Mouse (Mus musculus): ENCODE results near the gene Olfr467.
A peak's percentile ranks its signal among the peaks of the same experiment; 100 is the strongest.
"Not testable (repeated sequence)": the region's sequence is repeated elsewhere in the genome, so short reads cannot be mapped to it uniquely, and the experiment has no call there.

The Olfr467 gene

GRCm38 (mm10) chr7:107811963-107812362 is at the start of gene Olfr467:
Gene Olfr467, plus strand, starts transcription at chr7:107812263.
- no peaks in the 10 kb centered on the region for H3K36me3 ChIP-seq (ENCODE audit: insufficient read depth, low read length)
- H3K4me1 ChIP-seq (replicated peaks; ENCODE audit: low read depth, low read length) = no peaks in the 10 kb centered on the region
- no peaks in the 10 kb centered on the region for H3K9me3 ChIP-seq (ENCODE audit: low read length)
- TF ChIP-seq POU5F1 (IDR thresholded peaks at IDR 0.05; ENCODE audit: borderline replicate concordance, low read length) (no peak), CTCF (conservative IDR thresholded peaks at IDR 0.05; ENCODE audit: low read length) (no peak), NANOG (IDR thresholded peaks at IDR 0.05; ENCODE audit: borderline replicate concordance, low read length) (no peak)
- no peak within 1 kb of the TSS for H3K4me3 ChIP-seq (replicated peaks; ENCODE audit: low read length)
- no peaks in the 10 kb centered on the region for H3K27me3 ChIP-seq (ENCODE audit: insufficient read depth, low read length)

GRCm38 (mm10) chr7:107770812-107771211 is 41.3 kb upstream of the Olfr467 start:
- H3K4me1 ChIP-seq (replicated peaks; ENCODE audit: low read depth, low read length) = peaks cover 23% of the 10 kb centered on the region
- no peaks in the 10 kb centered on the region for H3K36me3 ChIP-seq (ENCODE audit: insufficient read depth, low read length)
- no peak overlapping the region for H3K4me3 ChIP-seq (replicated peaks; ENCODE audit: low read length)
- H3K27me3 ChIP-seq (ENCODE audit: insufficient read depth, low read length) = no peaks in the 10 kb centered on the region
- no peak for TF ChIP-seq NANOG (IDR thresholded peaks at IDR 0.05; ENCODE audit: borderline replicate concordance, low read length)
- TF ChIP-seq CTCF (conservative IDR thresholded peaks at IDR 0.05; ENCODE audit: low read length) = no peak
- no peak for TF ChIP-seq POU5F1 (IDR thresholded peaks at IDR 0.05; ENCODE audit: borderline replicate concordance, low read length)
- H3K9me3 ChIP-seq (ENCODE audit: low read length) = peaks cover 24% of the 10 kb centered on the region

GRCm38 (mm10) chr7:107778216-107778615 is 33.8 kb upstream of the Olfr467 start:
- Histone ChIP-seq H3K4me3 (replicated peaks; ENCODE audit: low read length) (no peak overlapping the region), H3K36me3 (ENCODE audit: insufficient read depth, low read length) (no peaks in the 10 kb centered on the region), H3K27me3 (ENCODE audit: insufficient read depth, low read length) (peaks cover 8% of the 10 kb centered on the region), H3K9me3 (ENCODE audit: low read length) (peaks cover 10% of the 10 kb centered on the region), H3K4me1 (replicated peaks; ENCODE audit: low read depth, low read length) (0 out of 2 replicates have a peak, but pooled peaks cover 5% of the 10 kb centered on the region)
- no peak for TF ChIP-seq NANOG (IDR thresholded peaks at IDR 0.05; ENCODE audit: borderline replicate concordance, low read length)
- no peak for TF ChIP-seq POU5F1 (IDR thresholded peaks at IDR 0.05; ENCODE audit: borderline replicate concordance, low read length)

- H3K4me1 ChIP-seq (replicated peaks; ENCODE audit: low read depth, low read length) = 0 out of 2 replicates have a peak, but pooled peaks cover 5% of the 10 kb centered on the region
- H3K27me3 ChIP-seq (ENCODE audit: insufficient read depth, low read length) = peaks cover 8% of the 10 kb centered on the region
- H3K36me3 ChIP-seq (ENCODE audit: insufficient read depth, low read length) = no peaks in the 10 kb centered on the region
- H3K9me3 ChIP-seq (ENCODE audit: low read length) = peaks cover under 1% of the 10 kb centered on the region; the same call in 1 of the 2 replicates
- TF ChIP-seq POU5F1 (IDR thresholded peaks at IDR 0.05; ENCODE audit: borderline replicate concordance, low read length) (no peak), NANOG (IDR thresholded peaks at IDR 0.05; ENCODE audit: borderline replicate concordance, low read length) (no peak), CTCF (conservative IDR thresholded peaks at IDR 0.05; ENCODE audit: low read length) (peak; percentile 93)
- H3K4me3 ChIP-seq (replicated peaks; ENCODE audit: low read length) = no peak overlapping the region
Observed at GRCm38 (mm10) chr7:107779611-107780010, 32.5 kb upstream of the Olfr467 start.

GRCm38 (mm10) chr7:107787977-107788620 is 24.0 kb upstream of the Olfr467 start:
- no peaks in the 10 kb centered on the region for H3K36me3 ChIP-seq (ENCODE audit: insufficient read depth, low read length)
- H3K9me3 ChIP-seq (ENCODE audit: low read length) = no peaks in the 10 kb centered on the region
- 0 out of 2 replicates have a peak, but pooled peaks cover 1% of the 10 kb centered on the region for H3K27me3 ChIP-seq (ENCODE audit: insufficient read depth, low read length)
- no peak overlapping the region for H3K4me3 ChIP-seq (replicated peaks; ENCODE audit: low read length)
- no peaks in the 10 kb centered on the region for H3K4me1 ChIP-seq (replicated peaks; ENCODE audit: low read depth, low read length)
- no peak for TF ChIP-seq POU5F1 (IDR thresholded peaks at IDR 0.05; ENCODE audit: borderline replicate concordance, low read length)
- peak; percentile 71 for TF ChIP-seq CTCF (conservative IDR thresholded peaks at IDR 0.05; ENCODE audit: low read length)

- H3K36me3 ChIP-seq (ENCODE audit: insufficient read depth, low read length) = no peaks in the 10 kb centered on the region
- TF ChIP-seq CTCF (conservative IDR thresholded peaks at IDR 0.05; ENCODE audit: low read length) (no peak), POU5F1 (IDR thresholded peaks at IDR 0.05; ENCODE audit: borderline replicate concordance, low read length) (no peak), NANOG (IDR thresholded peaks at IDR 0.05; ENCODE audit: borderline replicate concordance, low read length) (no peak)
- H3K9me3 ChIP-seq (ENCODE audit: low read length) = no peaks in the 10 kb centered on the region
- H3K4me1 ChIP-seq (replicated peaks; ENCODE audit: low read depth, low read length) = no peaks in the 10 kb centered on the region
- H3K4me3 ChIP-seq (replicated peaks; ENCODE audit: low read length) = no peak overlapping the region
- peaks cover 7% of the 10 kb centered on the region; the same call in 1 of the 2 replicates for H3K27me3 ChIP-seq (ENCODE audit: insufficient read depth, low read length)
Observed at GRCm38 (mm10) chr7:107796500-107796899, 15.6 kb upstream of the Olfr467 start.

- H3K9me3 ChIP-seq (ENCODE audit: low read length) = no peaks in the 10 kb centered on the region
- no peaks in the 10 kb centered on the region for H3K4me1 ChIP-seq (replicated peaks; ENCODE audit: low read depth, low read length)
- H3K4me3 ChIP-seq (replicated peaks; ENCODE audit: low read length) = no peak within 1 kb of the TSS
- no peaks in the 10 kb centered on the region for H3K36me3 ChIP-seq (ENCODE audit: insufficient read depth, low read length)
- TF ChIP-seq NANOG (IDR thresholded peaks at IDR 0.05; ENCODE audit: borderline replicate concordance, low read length) (no peak), CTCF (conservative IDR thresholded peaks at IDR 0.05; ENCODE audit: low read length) (no peak), POU5F1 (IDR thresholded peaks at IDR 0.05; ENCODE audit: borderline replicate concordance, low read length) (no peak)
- H3K27me3 ChIP-seq (ENCODE audit: insufficient read depth, low read length) = no peaks in the 10 kb centered on the region; the same call in 1 of the 2 replicates
Observed at GRCm38 (mm10) chr7:107801108-107801507, 11.0 kb upstream of the Olfr467 start, which contains the start of gene Ovch2. Gene Ovch2, minus strand, starts transcription at chr7:107801208.

GRCm38 (mm10) chr7:107802138-107802537 is 9.9 kb upstream of the Olfr467 start:
- no peaks in the 10 kb centered on the region; the same call in 1 of the 2 replicates for H3K27me3 ChIP-seq (ENCODE audit: insufficient read depth, low read length)
- no peaks in the 10 kb centered on the region for H3K4me1 ChIP-seq (replicated peaks; ENCODE audit: low read depth, low read length)
- H3K36me3 ChIP-seq (ENCODE audit: insufficient read depth, low read length) = no peaks in the 10 kb centered on the region
- no peak overlapping the region for H3K4me3 ChIP-seq (replicated peaks; ENCODE audit: low read length)
- TF ChIP-seq NANOG (IDR thresholded peaks at IDR 0.05; ENCODE audit: borderline replicate concordance, low read length) (no peak), POU5F1 (IDR thresholded peaks at IDR 0.05; ENCODE audit: borderline replicate concordance, low read length) (no peak), CTCF (conservative IDR thresholded peaks at IDR 0.05; ENCODE audit: low read length) (no peak)
- no peaks in the 10 kb centered on the region for H3K9me3 ChIP-seq (ENCODE audit: low read length)

- no peaks in the 10 kb centered on the region for H3K9me3 ChIP-seq (ENCODE audit: low read length)
- H3K27me3 ChIP-seq (ENCODE audit: insufficient read depth, low read length) = no peaks in the 10 kb centered on the region
- TF ChIP-seq NANOG (IDR thresholded peaks at IDR 0.05; ENCODE audit: borderline replicate concordance, low read length) = no peak
- peak; percentile 63 for TF ChIP-seq CTCF (conservative IDR thresholded peaks at IDR 0.05; ENCODE audit: low read length)
- no peaks in the 10 kb centered on the region for H3K4me1 ChIP-seq (replicated peaks; ENCODE audit: low read depth, low read length)
- no peaks in the 10 kb centered on the region for H3K36me3 ChIP-seq (ENCODE audit: insufficient read depth, low read length)
- H3K4me3 ChIP-seq (replicated peaks; ENCODE audit: low read length) = no peak overlapping the region
Observed at GRCm38 (mm10) chr7:107819442-107819841, 7.4 kb downstream of the Olfr467 start.

- not testable (repeated sequence) for H3K36me3 ChIP-seq (ENCODE audit: insufficient read depth, low read length); H3K4me1 ChIP-seq (replicated peaks; ENCODE audit: low read depth, low read length); H3K9me3 ChIP-seq (ENCODE audit: low read length); H3K4me3 ChIP-seq (replicated peaks; ENCODE audit: low read length); H3K27me3 ChIP-seq (ENCODE audit: insufficient read depth, low read length)
Observed at GRCm38 (mm10) chr7:107823867-107824266, 11.8 kb downstream of the Olfr467 start.

GRCm38 (mm10) chr7:107825441-107825840 is 13.4 kb downstream of the Olfr467 start, which contains the start of gene Olfr469:
Gene Olfr469, minus strand, starts transcription at chr7:107825541.
- H3K9me3 ChIP-seq (ENCODE audit: low read length) = peaks cover 12% of the 10 kb centered on the region
- not testable (repeated sequence) for H3K4me1 ChIP-seq (replicated peaks; ENCODE audit: low read depth, low read length); H3K36me3 ChIP-seq (ENCODE audit: insufficient read depth, low read length); H3K4me3 ChIP-seq (replicated peaks; ENCODE audit: low read length); H3K27me3 ChIP-seq (ENCODE audit: insufficient read depth, low read length)
